Comparison of ENCODE assay signal across 17 mouse cellular contexts in the genomic region with DNA sequence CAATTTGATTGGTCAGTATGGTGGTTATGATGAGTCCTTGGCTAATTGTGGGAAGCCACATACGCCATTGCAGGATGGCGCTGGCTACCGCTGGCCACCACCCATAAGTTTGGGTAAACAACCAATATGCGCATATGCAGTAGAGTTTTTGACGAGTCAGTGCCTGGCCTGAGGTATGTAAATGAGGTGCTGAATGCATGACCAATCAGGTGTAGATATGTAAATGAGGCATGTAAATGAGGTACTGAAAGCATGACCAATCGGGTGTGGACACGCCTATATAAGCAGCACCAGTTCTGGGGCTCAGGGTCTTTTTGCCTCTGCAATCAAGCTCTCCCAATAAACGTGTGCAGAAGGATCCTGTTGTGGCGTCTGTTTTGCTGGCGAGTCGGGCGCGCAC. TPM values are rescaled to one million over a fixed set of nuclear protein-coding genes. Genes with fewer than 3 reads are reported as not detected.
"Had no signal": no experiment of that assay in that cellular context is flagged by ENCODE, and none has a peak within 500 bp of the region (broad histone marks: within the 10 kb centered on the region; RNA-seq: fewer than 3 reads in every experiment).

No protein-coding gene starts in this region.

RNA-seq across cellular contexts. Expression of a gene that starts 55.5 kb away (rescaled TPM):
- total RNA-seq: layer of hippocampus, adult 18-20 months; layer of hippocampus, postnatal 14 days; left cerebral cortex, adult 8-10 months; left cerebral cortex, postnatal 14 days; left cerebral cortex, postnatal 4 days; megakaryocyte, adult 5-6 weeks had no signal
- polyA plus RNA-seq: limb, embryonic 12.5 days; limb, embryonic 15.5 days; liver, embryonic 11.5 days; liver, embryonic 15.5 days; lung, adult 2 months; midbrain, embryonic 12.5 days; midbrain, embryonic 15.5 days; neural tube, embryonic 14.5 days; small intestine, adult 2 months; spleen, adult 2 months; thymus, adult 2 months had no signal
